Mouse (Mus musculus) C2C12 (cell line): Measurements from ENCODE around the gene 1110004F10Rik.

ENCODE experiments used
- CTCF ChIP-seq: IDR thresholded peaks from one replicate; pipeline ENCODE4 v1.5.1; 2011; ENCODE audit not compliant: control insufficient read depth, insufficient read depth, insufficient read length
- MAX ChIP-seq: IDR thresholded peaks from one replicate; pipeline ENCODE4 v1.6.1; 2011; ENCODE audit warnings: mild to moderate bottlenecking, control low read depth
- MYOD1 ChIP-seq: IDR thresholded peaks from one replicate; pipeline ENCODE4 v1.6.1; 2011; ENCODE audit warnings: low read depth; ENCODE audit not compliant: control insufficient read depth, insufficient read length
- MYOG ChIP-seq: IDR thresholded peaks from one replicate; pipeline ENCODE4 v1.6.1; 2011; ENCODE audit not compliant: control insufficient read depth, insufficient read length; ENCODE audit errors: extremely low read depth
- USF1 ChIP-seq: IDR thresholded peaks from one replicate; pipeline ENCODE4 v1.6.1; 2011; ENCODE audit warnings: low read depth, mild to moderate bottlenecking, control low read depth, moderate library complexity

DNA sequence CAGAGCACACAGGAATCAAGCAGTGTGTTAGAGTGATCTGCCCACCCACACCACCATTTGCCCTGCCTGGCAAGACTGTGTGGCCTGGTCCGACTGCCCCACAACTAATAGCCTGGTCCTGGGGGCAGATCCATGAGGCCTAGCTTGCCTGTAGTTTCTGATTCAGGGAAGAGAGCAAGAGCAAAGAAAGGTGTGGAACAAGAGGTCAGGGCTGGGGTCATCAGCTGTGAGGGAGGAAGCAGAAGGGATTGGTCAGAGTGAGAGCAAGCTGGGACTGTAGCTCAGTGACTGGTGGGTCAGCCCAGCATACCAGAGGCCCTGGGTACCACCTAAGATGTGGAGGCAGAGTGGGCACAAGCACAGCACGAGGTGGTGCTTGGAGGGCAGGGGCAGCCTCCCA, 87.9 kb downstream of the 1110004F10Rik start:
- no peak for TF ChIP-seq USF1
- no peak for TF ChIP-seq MYOG
- no peak for TF ChIP-seq CTCF
- no peak for TF ChIP-seq MAX
- no peak for TF ChIP-seq MYOD1
